Mouse (Mus musculus) adrenal gland, postnatal 4 days (tissue): Measurements from ENCODE around the gene Fat2. TPM values are rescaled to one million over a fixed set of nuclear protein-coding genes. Genes with fewer than 3 reads are reported as not detected.

Experiments
- total RNA-seq, 2 experiments: library from RNA; stranded (reverse); gene quantifications; 2 replicates each; pipeline ENCODE4 v1.2.3; 2021

The Fat2 gene
- total RNA-seq, 2 experiments from 2014 or later, result 0.11 to 0.22 TPM

Other genes with a start within 250 kb of the Fat2 start
- gene Gm2a, start 238.4 kb downstream of the Fat2 start, total RNA-seq, result 100 to 1,000 TPM; 114 to 115 TPM
- gene Slc36a3, start 184.9 kb downstream of the Fat2 start, total RNA-seq, result not detected
- gene Slc36a2, start 151.5 kb downstream of the Fat2 start, total RNA-seq, result 10 to 100 TPM; 45.2 to 66.6 TPM
- gene Slc36a1, start 132.2 kb downstream of the Fat2 start, total RNA-seq, result 10 to 100 TPM; 35.5 to 35.6 TPM
- gene Sparc, start 86.6 kb upstream of the Fat2 start, total RNA-seq, result 1,000 to 10,000 TPM; 2,300 to 2,476 TPM
- gene Atox1, start 124.7 kb upstream of the Fat2 start, total RNA-seq, result 100 to 1,000 TPM; 254 to 267 TPM
- gene G3bp1, start 133.1 kb upstream of the Fat2 start, total RNA-seq, result 10 to 100 TPM; 70.0 to 73.9 TPM